Mouse (Mus musculus) yolk sac, embryonic 10.5 days (tissue): ENCODE results near the gene Tln1.
"Not testable (repeated sequence)": the region's sequence is repeated elsewhere in the genome, so short reads cannot be mapped to it uniquely, and the experiment has no call there.

Experiments
- DNase-seq: peaks from one replicate; pipeline ENCODE4 v3.0.0-alpha.2; 2017; ENCODE audit warnings: low spot score

Gene Tln1

GRCm38 (mm10) chr4:43506074-43506473 lies 56.4 kb downstream of the Tln1 start:
- DNase-seq, result no peak

- DNase-seq, result no peak
Observed at GRCm38 (mm10) chr4:43504269-43504668, 58.2 kb downstream of the Tln1 start.

- DNase-seq, result no peak
Observed at GRCm38 (mm10) chr4:43503506-43503905, 59.0 kb downstream of the Tln1 start.

GRCm38 (mm10) chr4:43503041-43503440 lies 59.5 kb downstream of the Tln1 start:
- DNase-seq, result no peak

GRCm38 (mm10) chr4:43499407-43500333 lies 62.8 kb downstream of the Tln1 start, which contains the start of gene Arhgef39:
TSS of gene Arhgef39 (minus strand) at chr4:43499695.
- peak; percentile 86 for DNase-seq

- peak; percentile 52 for DNase-seq
Observed at GRCm38 (mm10) chr4:43498983-43499382, 63.5 kb downstream of the Tln1 start.

- no peak for DNase-seq
Observed at GRCm38 (mm10) chr4:43497946-43498345, 64.5 kb downstream of the Tln1 start.

- DNase-seq, result no peak
Observed at GRCm38 (mm10) chr4:43497405-43497804, 65.1 kb downstream of the Tln1 start.

GRCm38 (mm10) chr4:43496587-43496986 lies 65.9 kb downstream of the Tln1 start:
- DNase-seq, result no peak

- no peak for DNase-seq
Observed at GRCm38 (mm10) chr4:43493846-43494240, 68.6 kb downstream of the Tln1 start.

GRCm38 (mm10) chr4:43493186-43493845 lies 69.2 kb downstream of the Tln1 start:
- peak; percentile 96 for DNase-seq

GRCm38 (mm10) chr4:43492821-43493185 lies 69.7 kb downstream of the Tln1 start, which contains the start of gene Ccdc107:
TSS of gene Ccdc107 (plus strand) at chr4:43492900.
- DNase-seq, result peak; percentile 95

GRCm38 (mm10) chr4:43492101-43492820 lies 70.2 kb downstream of the Tln1 start:
- DNase-seq, result no peak

- DNase-seq, result no peak
Observed at GRCm38 (mm10) chr4:43490801-43491200, 71.7 kb downstream of the Tln1 start.

GRCm38 (mm10) chr4:43489611-43490010 lies 72.9 kb downstream of the Tln1 start:
- DNase-seq, result no peak

GRCm38 (mm10) chr4:43485666-43486065 lies 76.8 kb downstream of the Tln1 start:
- DNase-seq, result not testable (repeated sequence)

- no peak for DNase-seq
Observed at GRCm38 (mm10) chr4:43483535-43484091, 78.9 kb downstream of the Tln1 start, which contains the start of gene Sit1. TSS of gene Sit1 (minus strand) at chr4:43483734.

GRCm38 (mm10) chr4:43482591-43482990 lies 79.9 kb downstream of the Tln1 start:
- DNase-seq, result no peak

- no peak for DNase-seq
Observed at GRCm38 (mm10) chr4:43481894-43482456, 80.5 kb downstream of the Tln1 start.
